Mouse (Mus musculus) G1E (cell line): ENCODE measurements around the gene Mtg1. TPM values are rescaled to one million over a fixed set of nuclear protein-coding genes. Genes with fewer than 3 reads are reported as not detected.

ENCODE experiments used
- ATAC-seq: 2 replicates; pipeline ENCODE4 v1.8.0; 2016; ENCODE audit warnings: mild to moderate bottlenecking; ENCODE audit not compliant: insufficient number of reproducible peaks, poor library complexity, low FRiP score, severe bottlenecking; ENCODE audit errors: extremely low read depth
- DNase-seq: peaks from one replicate; pipeline ENCODE4 v3.0.0; 2012; ENCODE audit warnings: low spot score
- H3K27me3 ChIP-seq: 2 replicates; pipeline ENCODE4 v1.6.1; 2012; ENCODE audit warnings: mild to moderate bottlenecking, low read length, inconsistent platforms; ENCODE audit not compliant: insufficient read depth
- H3K36me3 ChIP-seq: replicated peaks from 2 replicates; pipeline ENCODE3; 2012; ENCODE audit warnings: mild to moderate bottlenecking, inconsistent platforms
- H3K4me1 ChIP-seq: 2 replicates; pipeline ENCODE4 v1.6.1; 2012; ENCODE audit warnings: low read depth, low read length, inconsistent platforms, mixed read lengths; ENCODE audit not compliant: insufficient read depth
- H3K4me3 ChIP-seq: 2 replicates; pipeline ENCODE4 v1.5.1; 2012; ENCODE audit warnings: low read depth, mild to moderate bottlenecking, inconsistent platforms, low read length, moderate library complexity, mixed read lengths
- H3K9me3 ChIP-seq: replicated peaks from 2 replicates; pipeline ENCODE4 v1.6.1; 2012; ENCODE audit warnings: inconsistent platforms
- CTCF ChIP-seq: IDR thresholded peaks from 2 replicates; pipeline ENCODE4 v1.5.1; 2012; ENCODE audit warnings: low read depth, low read length, inconsistent platforms, mixed read lengths
- GATA1 ChIP-seq: IDR thresholded peaks from 2 replicates; pipeline ENCODE4 v1.6.1; 2012; ENCODE audit warnings: borderline replicate concordance, low read length, inconsistent platforms, mixed read lengths
- GATA2 ChIP-seq: IDR thresholded peaks from 2 replicates; pipeline ENCODE4 v1.6.1; 2012; ENCODE audit warnings: low read depth, low read length, inconsistent platforms, borderline replicate concordance
- POLR2AphosphoS5 ChIP-seq: IDR thresholded peaks from 2 replicates; pipeline ENCODE4 v1.6.1; 2012; ENCODE audit warnings: low read depth, low read length, inconsistent platforms; ENCODE audit not compliant: insufficient replicate concordance
- TAL1 ChIP-seq: conservative IDR thresholded peaks from 2 replicates; pipeline ENCODE4 v1.6.1; 2012; ENCODE audit warnings: low read depth, low read length, inconsistent platforms, mixed read lengths
- polyA plus RNA-seq: library from polyadenylated mRNA; stranded (reverse); fragments of >175 nt; gene quantifications from 2 replicates; pipeline ENCODE4 v1.2.3, GENCODE M21; 2012
- total RNA-seq, 2 experiments: library from RNA; stranded (forward) in 1 of 2; stranded (reverse) in 1 of 2; fragments of 200-1000 nt in 1 of 2; fragments of >200 nt in 1 of 2; fragmentation: Nextera tagmentation in 1 of 2; gene quantifications; 2 replicates each; pipeline ENCODE4 v1.2.3; 2014 to 2017

Mtg1 gene
- total and polyA plus RNA-seq, 3 experiments = 10.5 to 41.0 (median 11.2) TPM

- Histone ChIP-seq H3K4me3 (no peak overlapping the region), H3K4me1 (peaks cover 33% of the 10 kb centered on the region), H3K9me3 (no peaks in the 10 kb centered on the region; the same call in 1 of the 2 replicates), H3K36me3 (no peaks in the 10 kb centered on the region), H3K27me3 (peaks cover 6% of the 10 kb centered on the region)
- ATAC-seq (no peak), DNase-seq (peak; percentile 25)
- TF ChIP-seq TAL1 (no peak), POLR2AphosphoS5 (no peak), CTCF (0 out of 2 replicates have a peak, but pooled peaks have one; percentile 31), GATA2 (no peak)
Measured at GRCm38 (mm10) chr7:140186646-140187620, 49.6 kb downstream of the Mtg1 start.

- no peak overlapping the region for H3K4me3 ChIP-seq
- no peaks in the 10 kb centered on the region; the same call in 1 of the 2 replicates for H3K9me3 ChIP-seq
- TF ChIP-seq GATA1 (no peak), TAL1 (no peak), CTCF (no peak), POLR2AphosphoS5 (no peak), GATA2 (no peak)
- DNase-seq = no peak
- H3K27me3 ChIP-seq = peaks cover 6% of the 10 kb centered on the region
- 0 out of 2 replicates have a peak, but pooled peaks have one; percentile 18 for ATAC-seq
- peaks cover 39% of the 10 kb centered on the region for H3K4me1 ChIP-seq
- H3K36me3 ChIP-seq = no peaks in the 10 kb centered on the region
Measured at GRCm38 (mm10) chr7:140187721-140188390, 50.5 kb downstream of the Mtg1 start.

GRCm38 (mm10) chr7:140188391-140189328 is 51.3 kb downstream of the Mtg1 start:
- Histone ChIP-seq H3K9me3 (no peaks in the 10 kb centered on the region; the same call in 1 of the 2 replicates), H3K4me1 (peaks cover 44% of the 10 kb centered on the region), H3K36me3 (no peaks in the 10 kb centered on the region), H3K27me3 (peaks cover 5% of the 10 kb centered on the region), H3K4me3 (no peak overlapping the region)
- ATAC-seq (peak; percentile 48), DNase-seq (no peak)
- TF ChIP-seq GATA1 (no peak), POLR2AphosphoS5 (no peak), GATA2 (no peak), CTCF (peak; percentile 39; the same call in 1 of the 2 replicates), TAL1 (no peak)

GRCm38 (mm10) chr7:140190435-140190834 is 53.1 kb downstream of the Mtg1 start:
- H3K36me3 ChIP-seq = no peaks in the 10 kb centered on the region
- DNase-seq (no peak), ATAC-seq (no peak)
- peaks cover 2% of the 10 kb centered on the region; the same call in 1 of the 2 replicates for H3K27me3 ChIP-seq
- no peak for TF ChIP-seq GATA2
- no peak for TF ChIP-seq TAL1
- TF ChIP-seq GATA1 = no peak
- TF ChIP-seq CTCF = no peak
- TF ChIP-seq POLR2AphosphoS5 = no peak
- no peaks in the 10 kb centered on the region; the same call in 1 of the 2 replicates for H3K9me3 ChIP-seq
- H3K4me1 ChIP-seq = peaks cover 59% of the 10 kb centered on the region
- H3K4me3 ChIP-seq = no peak overlapping the region

GRCm38 (mm10) chr7:140192445-140192844 is 55.1 kb downstream of the Mtg1 start:
- TF ChIP-seq GATA2 (no peak), GATA1 (no peak), TAL1 (no peak), CTCF (no peak), POLR2AphosphoS5 (no peak)
- peaks cover 59% of the 10 kb centered on the region for H3K4me1 ChIP-seq
- DNase-seq (no peak), ATAC-seq (no peak)
- no peaks in the 10 kb centered on the region for H3K27me3 ChIP-seq
- no peak overlapping the region for H3K4me3 ChIP-seq
- no peaks in the 10 kb centered on the region; the same call in 1 of the 2 replicates for H3K9me3 ChIP-seq
- H3K36me3 ChIP-seq = no peaks in the 10 kb centered on the region
